Mouse (Mus musculus) thymus, adult 2 months (tissue): Measurements from ENCODE around the gene Hcn1. TPM values are rescaled to one million over a fixed set of nuclear protein-coding genes. Genes with fewer than 3 reads are reported as not detected.

Experiments used
- DNase-seq: peaks from one replicate; pipeline ENCODE4 v3.0.0; 2021
- H3K27ac ChIP-seq: fragments of 200-500 bp; 2 replicates; pipeline ENCODE4 v1.5.1; 2012; ENCODE audit warnings: low read length, control low read depth; ENCODE audit not compliant: control insufficient read depth, insufficient read depth
- H3K27me3 ChIP-seq: fragments of 200-500 bp; 2 replicates; pipeline ENCODE4 v1.6.1; 2012; ENCODE audit warnings: mild to moderate bottlenecking, low read length, moderate library complexity, mixed read lengths; ENCODE audit not compliant: control insufficient read depth, insufficient read depth
- H3K36me3 ChIP-seq: fragments of 200-500 bp; 2 replicates; pipeline ENCODE4 v1.6.1; 2012; ENCODE audit warnings: mild to moderate bottlenecking, low read length, moderate library complexity; ENCODE audit not compliant: control insufficient read depth, insufficient read depth
- H3K4me1 ChIP-seq: fragments of 200-500 bp; replicated peaks from 2 replicates; pipeline ENCODE4 v1.6.1; 2012; ENCODE audit warnings: low read length; ENCODE audit not compliant: control insufficient read depth, insufficient read depth
- H3K4me3 ChIP-seq: fragments of 200-500 bp; 2 replicates; pipeline ENCODE4 v1.5.1; 2012; ENCODE audit warnings: mild to moderate bottlenecking, low read length, control low read depth, moderate library complexity; ENCODE audit not compliant: control insufficient read depth, insufficient read depth
- CTCF ChIP-seq: fragments of 200-500 bp; IDR thresholded peaks from 2 replicates; pipeline ENCODE4 v1.5.1; 2012; ENCODE audit warnings: mild to moderate bottlenecking, control low read depth, low read length, moderate library complexity, borderline replicate concordance; ENCODE audit not compliant: control insufficient read depth, poor library complexity, insufficient read depth; ENCODE audit errors: extremely low read depth
- POLR2A ChIP-seq: fragments of 200-500 bp; IDR thresholded peaks from 2 replicates; pipeline ENCODE4 v1.6.1; 2012; ENCODE audit warnings: mild to moderate bottlenecking, low read length, control low read depth, moderate library complexity; ENCODE audit not compliant: control insufficient read depth, poor library complexity, insufficient read depth; ENCODE audit errors: extremely low read depth
- WGBS: fragments of 180-500 bp; shearing (Covaris S2); methylation state at CpG from one replicate; pipeline ENCODE4 v1.1.7; 2018; 5-methylcytosine and 5-hydroxymethylcytosine counted together
- polyA plus RNA-seq: library from polyadenylated mRNA; depleted of rRNA; stranded (reverse); fragments of >200 nt; gene quantifications from 2 replicates; pipeline ENCODE4 v1.2.3, GENCODE M21; 2012

Hcn1 gene
- polyA plus RNA-seq, 1 experiment, result 0.09 TPM

DNA sequence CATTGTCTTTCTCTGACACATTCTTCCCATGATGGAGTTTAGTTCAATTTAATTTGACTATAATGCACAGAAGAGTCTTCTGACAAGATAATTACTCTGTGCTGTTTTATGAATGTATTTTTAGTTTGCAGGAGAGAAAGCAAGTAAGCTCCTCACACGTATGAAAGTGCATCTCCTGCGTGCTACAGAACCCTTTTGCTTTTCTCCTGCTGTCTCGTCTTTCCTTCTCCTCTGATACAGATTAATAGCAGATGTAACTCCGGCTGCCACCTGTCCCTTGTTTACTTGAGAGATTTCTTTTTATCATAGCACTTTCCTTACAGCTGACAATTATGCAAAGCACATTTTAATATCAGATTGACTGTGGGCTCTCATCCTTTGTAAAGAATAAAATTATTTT is 120.0 kb downstream of the Hcn1 start:
- no peaks in the 10 kb centered on the region for H3K27me3 ChIP-seq
- 86% methylated on average over 4 of the region's 4 CpGs for WGBS
- H3K4me3 ChIP-seq, result no peak overlapping the region
- H3K36me3 ChIP-seq, result no peaks in the 10 kb centered on the region
- no peak for DNase-seq
- no peak for TF ChIP-seq POLR2A
- no peak for TF ChIP-seq CTCF
- no peaks in the 10 kb centered on the region for H3K4me1 ChIP-seq
- no peak overlapping the region for H3K27ac ChIP-seq

DNA sequence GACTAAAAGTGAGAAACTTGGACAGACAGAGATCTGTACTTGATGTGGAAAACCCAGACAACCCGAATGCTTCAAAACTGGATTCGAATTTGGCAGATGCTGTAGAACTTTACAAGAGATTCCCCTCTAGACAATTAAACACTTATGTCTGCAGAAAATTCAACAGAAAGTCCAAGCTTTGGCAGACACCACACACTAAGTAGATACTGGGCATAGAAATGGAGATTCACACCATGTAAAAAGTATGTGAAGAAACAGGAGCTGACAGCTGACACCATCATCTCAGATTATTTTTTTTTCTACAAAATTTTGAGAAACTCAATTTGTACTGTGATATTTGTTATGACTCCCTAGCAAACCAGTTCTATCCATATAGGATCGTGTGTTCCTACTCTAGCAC is 122.0 kb downstream of the Hcn1 start:
- TF ChIP-seq CTCF (no peak), POLR2A (no peak)
- Histone ChIP-seq H3K4me3 (no peak overlapping the region), H3K36me3 (no peaks in the 10 kb centered on the region), H3K27me3 (no peaks in the 10 kb centered on the region), H3K4me1 (no peaks in the 10 kb centered on the region), H3K27ac (no peak overlapping the region)
- 83% methylated on average over 3 of the region's 3 CpGs for WGBS
- DNase-seq, result no peak

DNA sequence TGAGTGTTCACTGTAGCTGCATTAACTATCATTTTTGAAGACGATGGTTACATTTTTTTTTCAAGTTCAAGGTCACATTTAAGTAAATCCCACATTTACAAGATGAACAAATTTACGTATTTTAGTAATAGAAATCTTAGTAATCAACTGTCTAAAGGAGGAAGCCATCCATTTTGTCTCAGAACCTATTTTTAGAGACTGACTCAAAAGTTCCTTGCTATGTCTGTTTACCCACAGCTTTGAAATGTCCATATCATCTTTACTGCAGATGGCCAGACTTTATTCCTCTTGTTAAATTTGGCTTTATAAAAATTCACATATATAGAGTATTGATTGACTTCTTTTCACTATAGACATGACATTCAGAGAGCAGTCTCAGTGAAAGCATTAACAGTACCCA is 126.3 kb downstream of the Hcn1 start:
- H3K27me3 ChIP-seq, result no peaks in the 10 kb centered on the region
- WGBS, result 73% methylated on average over 2 of the region's 2 CpGs
- no peaks in the 10 kb centered on the region for H3K36me3 ChIP-seq
- no peak for DNase-seq
- H3K4me3 ChIP-seq, result no peak overlapping the region
- no peak overlapping the region for H3K27ac ChIP-seq
- no peak for TF ChIP-seq POLR2A
- no peak for TF ChIP-seq CTCF
- no peaks in the 10 kb centered on the region for H3K4me1 ChIP-seq

DNA sequence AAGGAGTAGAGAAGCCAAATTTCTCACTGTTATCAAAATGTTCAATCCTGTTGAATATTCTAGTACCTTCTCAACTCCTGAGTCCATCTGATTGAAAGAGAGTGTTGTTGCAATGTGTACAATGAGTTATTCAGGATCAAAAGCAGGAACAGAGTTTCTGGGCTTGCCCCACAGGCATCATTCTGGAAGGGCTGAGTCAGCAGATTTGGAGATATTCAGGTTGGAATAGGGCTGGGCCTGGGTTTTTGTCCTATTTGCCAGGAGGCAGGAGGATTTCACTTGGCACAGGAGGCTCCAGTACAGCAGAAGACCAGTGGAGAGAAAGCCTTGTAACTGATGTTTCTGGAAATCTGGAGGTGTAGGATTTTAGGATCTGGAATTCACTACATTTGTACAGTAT is 130.6 kb downstream of the Hcn1 start:
- Histone ChIP-seq H3K36me3 (no peaks in the 10 kb centered on the region), H3K4me3 (no peak overlapping the region), H3K27me3 (no peaks in the 10 kb centered on the region), H3K27ac (no peak overlapping the region), H3K4me1 (no peaks in the 10 kb centered on the region)
- DNase-seq, result no peak
- TF ChIP-seq CTCF (no peak), POLR2A (no peak)

DNA sequence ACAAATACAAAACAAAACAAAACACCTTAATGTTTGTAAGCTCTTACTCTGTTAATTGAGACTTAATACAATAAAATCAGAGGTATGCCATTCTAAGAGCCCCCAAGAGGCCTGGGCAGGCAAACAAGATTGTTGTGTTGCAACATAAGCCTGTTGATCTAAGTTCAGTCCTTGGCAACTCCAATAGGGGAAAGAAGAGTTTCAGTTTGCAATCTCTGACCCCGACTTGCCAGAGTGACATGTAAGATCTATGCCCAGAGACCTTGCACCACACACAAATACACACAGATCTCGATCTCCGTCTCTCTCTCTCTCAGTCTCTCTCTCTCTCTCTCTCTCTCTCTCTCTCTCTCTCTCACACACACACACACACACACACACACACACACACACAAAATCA is 142.3 kb downstream of the Hcn1 start:
- no peaks in the 10 kb centered on the region for H3K4me1 ChIP-seq
- 93% methylated on average over 3 of the region's 3 CpGs for WGBS

DNA sequence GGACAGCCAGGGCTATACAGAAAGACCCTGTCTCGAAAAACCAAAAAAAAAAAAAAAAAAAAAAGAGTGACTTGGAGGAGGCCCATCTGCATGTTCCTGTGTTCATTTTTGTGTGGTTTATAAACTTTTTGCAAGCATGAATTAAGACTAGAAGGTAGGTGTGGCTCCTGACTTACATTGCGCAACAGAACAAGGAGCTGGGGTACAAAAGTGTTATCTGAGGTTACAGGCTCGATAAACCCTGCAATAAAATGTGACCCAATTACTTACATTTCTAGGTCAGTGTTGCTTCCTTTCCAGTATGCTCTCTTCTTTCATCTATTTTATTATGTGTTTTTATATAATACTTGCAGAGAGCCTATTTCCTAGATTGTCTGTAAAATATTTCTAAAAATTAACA is 143.1 kb downstream of the Hcn1 start:
- Histone ChIP-seq H3K4me1 (no peaks in the 10 kb centered on the region), H3K27ac (no peak overlapping the region), H3K27me3 (no peaks in the 10 kb centered on the region), H3K4me3 (no peak overlapping the region), H3K36me3 (no peaks in the 10 kb centered on the region)
- DNase-seq, result no peak
- 71% methylated on average over 3 of the region's 3 CpGs for WGBS
- TF ChIP-seq CTCF (no peak), POLR2A (no peak)

More for the DNA sequence above, 142.3 kb downstream of the Hcn1 start:
- no peak overlapping the region for H3K4me3 ChIP-seq
- no peaks in the 10 kb centered on the region for H3K27me3 ChIP-seq
- H3K36me3 ChIP-seq, result no peaks in the 10 kb centered on the region
- no peak for TF ChIP-seq CTCF
- no peak for TF ChIP-seq POLR2A
- DNase-seq, result no peak
- H3K27ac ChIP-seq, result no peak overlapping the region

DNA sequence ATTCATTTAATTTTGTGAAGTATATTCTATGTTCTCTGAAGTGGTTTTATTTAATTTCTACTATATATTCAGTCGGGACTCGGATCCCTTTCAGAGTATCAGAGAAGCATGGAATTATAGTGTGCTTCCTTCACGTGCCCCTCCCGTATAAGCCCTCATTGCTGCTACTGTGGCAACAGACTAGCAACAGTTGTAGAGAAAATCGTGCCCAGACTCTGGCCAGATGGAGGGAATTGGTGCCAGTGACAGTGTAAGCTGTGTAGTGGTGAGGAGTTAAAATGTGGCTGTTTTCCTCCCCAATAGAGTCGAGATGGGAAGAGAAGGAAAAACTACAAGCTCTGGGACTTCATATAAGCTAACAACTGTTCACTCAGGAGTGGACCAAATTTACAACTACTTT is 163.4 kb downstream of the Hcn1 start:
- TF ChIP-seq CTCF (no peak), POLR2A (no peak)
- Histone ChIP-seq H3K27me3 (no peaks in the 10 kb centered on the region), H3K4me1 (no peaks in the 10 kb centered on the region), H3K4me3 (no peak overlapping the region), H3K27ac (no peak overlapping the region), H3K36me3 (no peaks in the 10 kb centered on the region)
- DNase-seq, result no peak
- WGBS, result 90% methylated on average over 6 of the region's 6 CpGs
